Mouse (Mus musculus) erythroblast, embryonic 14.5 days (primary cell): ENCODE data around the gene Syn1.

Source experiments
- GATA1 ChIP-seq: IDR thresholded peaks from 2 replicates; pipeline ENCODE4 v1.6.1; 2012; ENCODE audit warnings: low read length, inconsistent platforms, mixed read lengths
- TAL1 ChIP-seq: IDR thresholded peaks from 3 replicates; pipeline ENCODE4 v1.6.1; 2012; ENCODE audit warnings: low read length, inconsistent platforms, mixed read lengths

- TF ChIP-seq GATA1 = no peak
- TF ChIP-seq TAL1 = no peak
These were observed 47.8 kb downstream of the Syn1 start for GRCm38 (mm10) chrX:20872928-20873500.
